Mouse (Mus musculus): ENCODE measurements at regions not wholly inside any gene's neighbourhood (a gene's known extent, or its start where the extent isn't known, plus 50 kb on each side); places are given as distances from the start of the nearest gene placed in this dataset.

DNA sequence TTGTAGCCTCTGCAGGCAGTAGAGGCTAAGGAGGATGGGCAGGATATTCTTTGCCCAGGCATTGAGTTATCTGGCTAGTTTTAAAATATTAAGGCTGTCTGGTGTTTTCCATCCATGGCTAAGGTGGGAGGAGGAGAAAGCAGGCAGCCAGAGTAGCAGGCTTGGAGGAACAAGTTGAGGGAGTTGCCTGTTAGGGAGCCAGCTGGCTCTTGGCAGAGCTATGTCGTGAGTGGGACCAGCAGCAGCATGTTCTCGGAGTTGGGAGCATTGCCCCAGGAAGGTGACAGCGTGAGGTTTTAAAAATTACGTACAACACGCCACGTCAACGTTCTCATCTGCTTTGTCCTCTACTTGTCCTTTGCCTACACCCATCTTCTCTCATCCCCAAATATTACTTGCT lies 167.8 kb upstream of the Snx7 start:
- no peaks in the 10 kb centered on the region for H3K36me3 ChIP-seq (replicated peaks; ENCODE audit: control insufficient read depth, insufficient read depth, low read depth)
- no peak for TF ChIP-seq CTCF (IDR thresholded peaks at IDR 0.05; ENCODE audit: low read depth)
- TF ChIP-seq EP300 (IDR thresholded peaks at IDR 0.05; ENCODE audit: low read depth), result no peak
- no peak for DNase-seq (ENCODE audit: low read depth in 3 of 3, low spot score in 3 of 3)
- no peaks in the 10 kb centered on the region for H3K27me3 ChIP-seq (ENCODE audit: control insufficient read depth, insufficient read depth, low read length)
- H3K27ac ChIP-seq, result no peak overlapping the region
- H3K4me2 ChIP-seq (ENCODE audit: low read depth), result no peak overlapping the region
- ATAC-seq (ENCODE audit: insufficient read depth), result no peak
- H3K9ac ChIP-seq (replicated peaks), result no peak overlapping the region
- H3K4me1 ChIP-seq (replicated peaks; ENCODE audit: control insufficient read depth in 2 of 2, insufficient read depth in 2 of 2, low read length in 1 of 2), result no peaks in the 10 kb centered on the region
- WGBS (ENCODE audit: insufficient replicate concordance), result 70% methylated on average over 7 of the region's 7 CpGs
- H3K9me3 ChIP-seq (ENCODE audit: control insufficient read depth, low read length), result no peaks in the 10 kb centered on the region
- no peak overlapping the region for H3K4me3 ChIP-seq (ENCODE audit: insufficient read depth in 1 of 2, low read depth in 2 of 2, low read length in 2 of 2)

DNA sequence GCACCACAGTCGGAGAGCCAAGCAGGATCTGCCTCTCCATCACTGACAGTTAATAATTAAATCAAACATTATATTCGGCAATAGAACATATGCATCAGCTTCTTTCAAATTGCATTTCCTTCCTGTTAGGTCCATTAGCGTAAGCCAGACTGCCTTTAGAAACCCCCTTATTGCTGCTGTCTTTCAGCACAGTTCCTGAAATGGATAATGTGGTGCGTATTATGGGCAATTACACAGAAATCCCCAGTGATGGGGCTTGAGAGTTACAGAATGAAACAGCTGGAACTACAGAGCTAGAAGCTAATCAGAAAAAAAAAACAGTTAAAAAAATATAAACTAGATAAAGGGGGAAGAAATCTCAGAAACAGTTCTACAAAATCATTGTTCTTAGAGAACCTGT lies 126.7 kb upstream of the Snx7 start:
- no peak for ATAC-seq (ENCODE audit: insufficient read depth)
- H3K9ac ChIP-seq (replicated peaks), result no peak overlapping the region
- H3K36me3 ChIP-seq (replicated peaks; ENCODE audit: control insufficient read depth, insufficient read depth, low read depth), result no peaks in the 10 kb centered on the region
- WGBS (ENCODE audit: insufficient replicate concordance), result 53% methylated on average over 4 of the region's 4 CpGs
- no peak overlapping the region for H3K4me2 ChIP-seq (ENCODE audit: low read depth)
- no peak overlapping the region for H3K27ac ChIP-seq
- no peaks in the 10 kb centered on the region for H3K27me3 ChIP-seq (ENCODE audit: control insufficient read depth, insufficient read depth, low read length)
- DNase-seq (ENCODE audit: low read depth in 3 of 3, low spot score in 3 of 3), result no peak
- no peaks in the 10 kb centered on the region for H3K4me1 ChIP-seq (replicated peaks; ENCODE audit: control insufficient read depth in 2 of 2, insufficient read depth in 2 of 2, low read length in 1 of 2)
- H3K9me3 ChIP-seq (ENCODE audit: control insufficient read depth, low read length), result no peaks in the 10 kb centered on the region
- H3K4me3 ChIP-seq (ENCODE audit: insufficient read depth in 1 of 2, low read depth in 2 of 2, low read length in 2 of 2), result no peak overlapping the region
- no peak for TF ChIP-seq EP300 (IDR thresholded peaks at IDR 0.05; ENCODE audit: low read depth)
- TF ChIP-seq CTCF (IDR thresholded peaks at IDR 0.05; ENCODE audit: low read depth), result no peak

DNA sequence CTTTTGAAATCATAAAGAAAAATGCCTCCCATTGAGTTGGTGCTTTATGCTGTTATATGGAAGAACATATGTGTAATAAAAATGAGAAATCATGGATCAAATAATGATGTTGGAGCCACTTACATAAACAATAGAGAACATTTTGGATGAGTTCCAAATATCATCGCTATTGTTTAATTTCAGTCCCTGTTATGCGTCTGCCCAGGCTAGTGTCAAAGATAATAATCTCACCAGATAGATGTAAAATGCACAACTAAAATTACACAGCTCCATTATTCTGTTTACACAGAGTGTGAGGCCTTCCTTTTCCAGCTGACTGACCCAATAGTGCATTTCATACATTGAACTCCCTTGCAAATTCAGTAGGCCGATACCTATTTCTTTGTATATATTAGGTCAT lies 125.4 kb upstream of the Snx7 start:
- Histone ChIP-seq H3K4me2 (ENCODE audit: low read depth) (no peak overlapping the region), H3K4me1 (replicated peaks; ENCODE audit: control insufficient read depth in 2 of 2, insufficient read depth in 2 of 2, low read length in 1 of 2) (no peaks in the 10 kb centered on the region), H3K9ac (replicated peaks) (no peak overlapping the region), H3K4me3 (ENCODE audit: insufficient read depth in 1 of 2, low read depth in 2 of 2, low read length in 2 of 2) (no peak overlapping the region), H3K27ac (no peak overlapping the region), H3K9me3 (ENCODE audit: control insufficient read depth, low read length) (no peaks in the 10 kb centered on the region), H3K27me3 (ENCODE audit: control insufficient read depth, insufficient read depth, low read length) (no peaks in the 10 kb centered on the region), H3K36me3 (replicated peaks; ENCODE audit: control insufficient read depth, insufficient read depth, low read depth) (no peaks in the 10 kb centered on the region)
- TF ChIP-seq CTCF (IDR thresholded peaks at IDR 0.05; ENCODE audit: low read depth) (no peak), EP300 (IDR thresholded peaks at IDR 0.05; ENCODE audit: low read depth) (no peak)
- DNase-seq (ENCODE audit: low read depth in 3 of 3, low spot score in 3 of 3) (no peak), ATAC-seq (ENCODE audit: insufficient read depth) (no peak)
- 83% methylated on average over 3 of the region's 3 CpGs for WGBS (ENCODE audit: insufficient replicate concordance)

DNA sequence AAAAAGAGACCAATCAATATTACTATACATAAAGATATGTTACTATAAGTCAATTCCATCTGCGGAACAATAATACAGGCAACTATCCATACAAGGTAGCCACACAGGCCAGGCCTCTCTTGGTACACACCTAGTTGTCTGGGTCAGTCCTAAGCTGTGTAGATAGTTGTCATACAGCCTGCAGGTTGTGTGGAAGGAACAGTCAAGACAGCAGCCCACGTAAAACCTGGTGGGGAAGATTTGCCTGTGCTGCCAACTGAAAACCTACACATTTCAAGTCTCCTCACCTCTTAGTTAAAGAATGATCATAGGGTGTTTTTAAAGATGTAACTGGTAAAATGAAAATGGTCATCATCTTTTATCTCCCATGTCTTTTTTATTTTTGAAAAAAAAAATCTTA lies 121.8 kb upstream of the Snx7 start:
- no peak for TF ChIP-seq CTCF (IDR thresholded peaks at IDR 0.05; ENCODE audit: low read depth)
- no peak for TF ChIP-seq EP300 (IDR thresholded peaks at IDR 0.05; ENCODE audit: low read depth)
- 63% methylated on average over 2 of the region's 2 CpGs for WGBS (ENCODE audit: insufficient replicate concordance)

DNA sequence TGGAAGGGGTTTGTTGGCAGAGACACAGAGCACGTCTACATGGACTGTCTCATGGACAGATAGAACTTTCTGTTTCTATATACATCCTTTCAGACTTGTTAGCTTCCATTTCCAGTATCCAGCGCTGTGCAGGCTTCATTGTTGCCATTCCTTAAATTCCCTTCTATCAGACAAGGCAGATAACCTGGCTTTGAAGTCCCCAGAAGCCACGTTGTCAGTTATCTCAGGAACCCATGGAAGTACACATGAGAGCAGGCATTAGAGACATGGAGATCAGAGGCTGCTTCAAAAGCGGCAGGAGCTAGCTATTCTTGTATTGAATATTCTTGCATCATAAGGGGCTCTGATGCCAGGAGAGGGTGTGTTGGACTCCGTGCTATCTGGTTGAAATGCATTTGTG lies 119.7 kb upstream of the Snx7 start:
- 41% methylated on average over 5 of the region's 5 CpGs for WGBS (ENCODE audit: insufficient replicate concordance)
- no peak for TF ChIP-seq EP300 (IDR thresholded peaks at IDR 0.05; ENCODE audit: low read depth)
- TF ChIP-seq CTCF (IDR thresholded peaks at IDR 0.05; ENCODE audit: low read depth), result no peak
- Histone ChIP-seq H3K9ac (replicated peaks) (no peak overlapping the region), H3K4me2 (ENCODE audit: low read depth) (no peak overlapping the region), H3K9me3 (ENCODE audit: control insufficient read depth, low read length) (no peaks in the 10 kb centered on the region), H3K27me3 (ENCODE audit: control insufficient read depth, insufficient read depth, low read length) (no peaks in the 10 kb centered on the region), H3K36me3 (replicated peaks; ENCODE audit: control insufficient read depth, insufficient read depth, low read depth) (no peaks in the 10 kb centered on the region), H3K4me3 (ENCODE audit: insufficient read depth in 1 of 2, low read depth in 2 of 2, low read length in 2 of 2) (no peak overlapping the region), H3K27ac (no peak overlapping the region), H3K4me1 (replicated peaks; ENCODE audit: control insufficient read depth in 2 of 2, insufficient read depth in 2 of 2, low read length in 1 of 2) (no peaks in the 10 kb centered on the region)
- ATAC-seq (ENCODE audit: insufficient read depth), result no peak
- DNase-seq (ENCODE audit: low read depth in 3 of 3, low spot score in 3 of 3), result no peak

More for the DNA sequence above, 121.8 kb upstream of the Snx7 start:
- no peaks in the 10 kb centered on the region for H3K27me3 ChIP-seq (ENCODE audit: control insufficient read depth, insufficient read depth, low read length)
- no peak overlapping the region for H3K9ac ChIP-seq (replicated peaks)
- no peaks in the 10 kb centered on the region for H3K9me3 ChIP-seq (ENCODE audit: control insufficient read depth, low read length)
- H3K4me1 ChIP-seq (replicated peaks; ENCODE audit: control insufficient read depth in 2 of 2, insufficient read depth in 2 of 2, low read length in 1 of 2), result no peaks in the 10 kb centered on the region
- no peak overlapping the region for H3K4me2 ChIP-seq (ENCODE audit: low read depth)
- DNase-seq (ENCODE audit: low read depth in 3 of 3, low spot score in 3 of 3), result no peak
- no peak overlapping the region for H3K27ac ChIP-seq
- H3K4me3 ChIP-seq (ENCODE audit: insufficient read depth in 1 of 2, low read depth in 2 of 2, low read length in 2 of 2), result no peak overlapping the region
- no peak for ATAC-seq (ENCODE audit: insufficient read depth)
- H3K36me3 ChIP-seq (replicated peaks; ENCODE audit: control insufficient read depth, insufficient read depth, low read depth), result no peaks in the 10 kb centered on the region

All from liver, embryonic 14.5 days (tissue).